Mouse (Mus musculus) heart, adult 8-10 months (tissue): ENCODE results near the gene Gm20388. TPM values are rescaled to one million over a fixed set of nuclear protein-coding genes. Genes with fewer than 3 reads are reported as not detected.
"Not testable (repeated sequence)": the region's sequence is repeated elsewhere in the genome, so short reads cannot be mapped to it uniquely, and the experiment has no call there.

Experiments used
- DNase-seq: peaks from one replicate; pipeline ENCODE4 v3.0.0; 2022; ENCODE audit warnings: low spot score
- total RNA-seq, 4 experiments: library from RNA; stranded (reverse); gene quantifications; 2 replicates each; pipeline ENCODE4 v1.2.4; 2022

Gene Gm20388
- total RNA-seq, 4 experiments from 2014 or later = 4.2 to 6.7 TPM; not detected in 2

DNA sequence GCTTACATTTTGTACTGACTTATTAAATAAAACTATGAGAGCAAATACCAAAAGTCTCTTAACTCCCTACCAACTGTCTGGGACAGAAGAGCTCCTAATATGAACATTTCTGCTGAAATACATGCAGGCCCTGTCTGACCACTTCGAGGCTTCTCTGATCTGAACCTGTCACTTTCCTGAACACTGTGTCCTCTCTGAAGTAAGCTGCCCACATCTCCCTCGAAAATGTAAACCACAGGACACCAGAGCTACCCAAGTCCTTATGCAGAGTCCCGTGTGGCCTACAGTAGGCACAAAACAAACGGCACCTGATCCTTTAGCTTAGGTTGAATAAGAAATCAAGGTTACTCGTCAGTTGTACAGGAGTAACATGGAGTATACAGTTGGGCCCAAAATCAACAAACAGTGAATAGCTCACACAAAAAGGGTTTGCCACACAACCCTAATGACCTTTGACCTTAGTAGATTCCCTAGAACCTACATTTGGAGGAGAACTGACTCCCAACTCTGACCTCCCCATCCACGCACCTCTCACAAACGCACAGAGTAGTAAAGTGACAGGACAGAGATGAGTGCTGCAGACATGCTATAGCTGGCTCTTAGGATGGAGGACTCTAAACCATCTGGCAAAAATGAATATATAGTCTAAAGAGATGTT is 3120.8 kb downstream of the Gm20388 start:
- DNase-seq = no peak

- no peak for DNase-seq
Measured at GRCm38 (mm10) chr8:123032730-123033129, 3122.1 kb downstream of the Gm20388 start.

DNA sequence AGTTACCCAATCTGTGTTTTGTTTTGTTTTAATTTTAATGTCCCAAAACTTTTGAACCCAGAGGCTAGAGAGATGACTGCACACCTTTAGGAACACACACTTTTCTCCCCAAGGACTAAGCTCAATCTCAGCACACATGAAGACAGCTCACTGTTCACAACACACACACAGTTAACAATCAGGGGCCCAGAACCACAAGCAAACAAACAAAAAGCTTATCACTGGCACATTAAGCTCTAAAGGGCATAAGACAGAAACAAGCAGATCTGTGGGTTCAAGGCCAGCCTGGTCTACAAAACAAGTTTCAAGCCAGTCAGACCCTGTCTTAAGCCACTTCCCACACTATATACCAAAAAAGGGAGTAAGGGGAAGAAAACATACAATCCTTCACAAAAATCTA is 3122.8 kb downstream of the Gm20388 start:
- no peak for DNase-seq

DNA sequence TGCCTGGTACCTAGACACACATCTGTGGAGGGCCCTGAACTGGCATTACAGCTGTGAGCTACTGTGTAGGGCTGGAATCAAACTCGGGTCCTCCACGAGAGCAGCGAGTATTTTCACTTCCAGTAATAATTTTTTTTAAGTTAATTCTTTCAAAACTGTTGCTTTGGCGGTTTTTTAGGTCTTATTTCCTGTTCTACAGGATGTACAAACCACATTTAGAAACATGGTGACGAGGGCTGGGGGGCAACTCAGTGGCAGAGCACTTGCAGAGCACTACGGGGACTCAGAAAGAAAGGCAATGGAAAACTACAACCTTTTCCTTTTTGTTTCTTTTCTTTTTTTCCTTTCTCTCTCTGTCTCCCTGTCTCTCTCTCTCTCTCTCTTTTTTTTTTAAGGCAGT is 3123.5 kb downstream of the Gm20388 start:
- DNase-seq = no peak

DNA sequence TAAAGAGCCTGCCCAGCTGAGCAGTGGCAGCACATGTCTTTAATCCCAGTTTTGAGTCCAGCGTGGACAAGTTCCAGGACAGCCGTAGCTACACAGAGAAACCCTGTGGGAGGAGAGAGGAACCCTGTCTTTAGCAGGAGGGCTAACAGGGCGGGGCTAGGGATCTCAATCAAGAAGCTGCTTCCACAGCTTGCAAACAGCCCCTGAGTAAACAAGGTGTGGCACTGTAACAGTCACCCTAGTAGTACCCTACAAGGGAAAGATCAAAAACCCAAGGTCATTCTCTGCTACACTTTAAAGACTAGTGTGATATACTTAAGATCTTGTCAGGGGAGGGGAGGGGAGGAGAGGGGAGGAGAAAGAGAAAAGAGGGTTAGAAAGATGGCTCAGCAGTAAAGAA is 3126.3 kb downstream of the Gm20388 start:
- no peak for DNase-seq

DNA sequence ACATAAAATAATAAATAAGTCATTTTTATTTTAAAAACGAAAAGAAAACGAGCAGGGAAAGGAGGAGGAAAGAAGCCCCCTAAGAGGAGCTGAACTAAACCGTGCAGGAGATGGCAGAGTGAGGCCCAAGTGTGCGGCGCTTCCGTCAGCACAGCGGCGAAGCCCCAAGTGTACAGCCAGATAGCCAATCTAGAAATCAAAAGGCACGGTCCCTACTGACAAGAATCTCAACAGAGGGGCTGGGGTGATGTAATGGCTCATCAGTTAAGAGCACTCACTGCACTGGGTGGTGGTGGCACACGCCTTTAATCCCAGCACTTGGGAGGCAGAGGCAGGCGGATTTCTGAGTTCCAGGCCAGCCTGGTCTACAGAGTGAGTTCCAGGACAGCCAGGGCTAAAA is 3126.8 kb downstream of the Gm20388 start:
- DNase-seq = no peak

DNA sequence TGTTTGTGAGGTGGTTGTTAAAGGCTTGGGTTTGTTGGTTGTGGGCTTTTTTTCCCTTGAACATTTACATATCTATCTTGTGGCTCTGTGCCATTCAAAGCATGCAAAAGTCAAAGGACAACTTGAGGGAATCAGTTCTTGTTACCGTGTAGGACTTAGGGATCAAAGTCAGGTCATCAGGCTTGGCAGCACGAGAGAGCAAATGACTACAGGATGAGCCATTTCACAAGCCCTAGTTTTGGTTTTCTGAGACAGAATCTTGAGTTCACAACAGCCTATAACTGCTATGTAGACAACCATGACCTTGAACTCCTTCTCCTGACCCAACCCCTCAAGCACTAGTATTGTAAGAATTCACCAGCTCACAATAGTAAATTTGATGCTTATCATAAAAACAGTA is 3127.7 kb downstream of the Gm20388 start:
- DNase-seq = no peak

GRCm38 (mm10) chr8:123039376-123040109 is 3128.9 kb downstream of the Gm20388 start:
- no peak for DNase-seq

DNA sequence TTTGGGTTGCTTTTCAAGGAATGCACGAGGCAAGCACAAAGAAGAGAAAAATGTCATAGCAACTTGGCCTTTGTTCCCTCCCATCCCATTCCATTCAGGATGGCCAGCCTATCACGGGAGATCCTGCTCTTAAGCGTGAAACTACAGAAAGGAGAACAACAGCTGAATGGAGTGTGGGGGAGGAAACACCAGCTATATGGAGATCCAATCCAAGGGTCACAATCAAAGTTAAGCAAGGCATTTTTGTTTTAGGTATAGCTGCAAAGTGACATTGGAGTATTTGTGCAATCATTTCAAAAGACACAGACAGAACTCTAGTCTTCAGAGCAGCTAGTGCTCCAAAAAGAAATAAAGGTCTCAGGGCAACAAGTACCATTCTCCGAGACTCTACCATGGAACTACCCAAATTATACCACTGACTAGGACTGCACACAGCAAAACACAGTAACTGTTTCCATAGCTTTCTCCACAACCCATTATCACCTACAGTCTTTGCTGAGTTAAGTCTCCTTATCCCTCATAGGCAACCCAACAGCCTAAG is 3129.5 kb downstream of the Gm20388 start:
- no peak for DNase-seq

DNA sequence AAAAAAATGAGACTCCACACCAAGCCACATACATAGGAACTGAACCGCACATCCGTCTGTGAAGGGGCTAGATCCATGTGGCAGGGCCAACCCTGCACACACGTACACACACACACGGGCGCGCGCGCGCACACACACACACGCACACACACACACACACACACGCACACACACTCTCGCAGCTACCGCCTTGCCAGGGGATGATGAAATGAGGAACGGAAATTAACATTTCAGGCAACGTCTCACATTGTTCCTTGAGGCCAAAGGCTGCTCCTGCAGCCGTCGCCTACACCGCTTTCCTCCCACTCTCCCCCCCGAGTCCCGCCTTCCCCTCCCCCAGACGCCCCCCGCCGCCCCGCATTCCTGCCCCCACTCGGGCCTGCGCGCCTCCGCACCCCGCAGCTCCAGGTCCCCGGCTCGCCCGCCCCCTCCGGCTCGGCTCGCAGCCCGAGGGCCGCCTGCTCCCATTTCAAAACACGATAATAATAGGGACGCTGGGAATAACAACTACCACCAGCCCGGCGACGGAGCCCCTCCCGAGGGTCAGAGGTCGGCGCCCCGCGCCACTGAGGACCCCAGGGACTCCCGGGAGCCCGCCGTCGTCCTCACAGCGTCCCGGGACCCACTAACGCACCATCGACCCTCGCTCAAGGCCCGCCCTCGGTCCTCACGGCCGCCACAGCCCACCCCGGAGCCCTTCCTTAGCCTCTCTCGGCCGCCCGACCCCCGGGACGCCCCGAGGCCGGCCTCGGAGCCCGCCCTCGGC is 3130.6 kb downstream of the Gm20388 start:
- DNase-seq = peak; percentile 63

- no peak for DNase-seq
Measured at GRCm38 (mm10) chr8:123041774-123042105, 3131.1 kb downstream of the Gm20388 start.

- DNase-seq = peak; percentile 100
Measured at GRCm38 (mm10) chr8:123042158-123042973, 3131.7 kb downstream of the Gm20388 start, which contains the start of gene Ankrd11. Gene Ankrd11, minus strand, starts transcription at chr8:123042277.

- no peak for DNase-seq
Measured at GRCm38 (mm10) chr8:123042974-123043625, 3132.5 kb downstream of the Gm20388 start.

GRCm38 (mm10) chr8:123043941-123044340 is 3133.3 kb downstream of the Gm20388 start:
- DNase-seq = no peak

DNA sequence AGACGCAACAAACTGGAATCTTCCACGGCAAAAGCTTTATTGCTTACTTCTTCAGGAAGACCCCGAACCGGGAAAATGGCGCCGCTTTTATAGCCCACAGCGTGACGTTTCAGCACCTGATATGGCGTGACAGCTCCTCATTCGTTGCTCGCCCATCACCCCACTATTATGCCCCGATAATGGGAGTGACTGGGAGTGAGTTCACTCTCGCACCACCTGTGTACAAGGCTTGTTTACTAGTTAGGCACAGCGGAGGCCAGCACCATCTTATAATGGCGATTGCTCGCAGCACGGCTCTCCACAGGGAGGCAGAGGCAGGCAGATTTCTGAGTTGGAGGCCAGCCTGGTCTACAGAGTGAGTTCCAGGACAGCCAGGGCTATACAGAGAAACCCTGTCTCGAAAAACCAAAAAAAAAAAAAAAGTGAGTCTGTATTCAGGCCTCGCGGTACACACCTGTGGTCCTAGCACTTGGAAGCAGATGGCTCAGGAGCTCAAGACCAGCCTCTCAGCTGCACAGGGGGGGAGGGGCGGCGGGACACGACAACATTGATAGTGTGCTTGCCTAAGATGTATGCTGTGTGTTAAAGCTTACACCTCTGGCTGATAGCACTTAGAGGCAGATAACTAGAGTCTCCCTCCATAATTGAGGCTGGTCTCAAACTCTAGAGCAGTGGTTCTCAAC is 3134.2 kb downstream of the Gm20388 start:
- not testable (repeated sequence) for DNase-seq

- no peak for DNase-seq
Measured at GRCm38 (mm10) chr8:123046706-123047105, 3136.1 kb downstream of the Gm20388 start.

GRCm38 (mm10) chr8:123047827-123048226 is 3137.2 kb downstream of the Gm20388 start:
- DNase-seq = no peak

DNA sequence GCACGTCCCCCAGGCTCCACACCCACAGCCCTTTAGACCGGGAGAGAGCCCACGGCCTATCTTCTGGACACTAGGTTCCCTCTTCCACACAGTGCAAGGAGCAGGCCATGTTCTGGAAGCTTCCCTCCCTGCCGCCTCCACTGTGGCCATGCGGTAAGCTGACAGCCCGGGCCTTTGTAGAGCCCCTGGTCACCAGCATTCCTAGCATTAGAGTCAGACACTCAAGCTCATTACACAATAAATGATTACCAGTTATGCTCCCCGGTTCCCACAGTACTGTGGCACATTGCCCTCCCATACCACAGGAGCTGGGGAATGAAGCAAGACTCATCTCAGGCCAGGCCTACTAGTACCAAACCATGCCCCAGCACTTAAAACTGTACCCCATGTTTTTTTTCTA is 3137.8 kb downstream of the Gm20388 start:
- no peak for DNase-seq

DNA sequence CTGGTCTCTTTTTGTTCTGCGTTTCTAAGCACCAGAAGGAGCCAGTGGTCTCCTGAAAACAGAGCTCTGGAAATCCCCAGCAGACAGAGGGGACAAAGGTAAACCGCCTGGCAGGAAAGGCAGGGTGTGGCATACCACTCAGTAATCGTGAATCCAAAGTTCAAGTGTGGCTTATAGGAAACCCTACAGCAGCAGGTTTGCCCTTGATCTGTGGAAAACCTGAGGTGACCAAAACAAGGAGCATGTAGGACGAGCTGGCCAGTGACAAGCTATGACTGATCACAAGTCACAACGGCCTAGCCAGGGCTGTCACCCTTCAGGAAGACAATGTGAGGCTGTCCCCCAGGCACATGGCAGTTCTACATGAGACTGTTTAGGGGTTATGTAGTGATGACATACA is 3140.8 kb downstream of the Gm20388 start:
- DNase-seq = no peak

DNA sequence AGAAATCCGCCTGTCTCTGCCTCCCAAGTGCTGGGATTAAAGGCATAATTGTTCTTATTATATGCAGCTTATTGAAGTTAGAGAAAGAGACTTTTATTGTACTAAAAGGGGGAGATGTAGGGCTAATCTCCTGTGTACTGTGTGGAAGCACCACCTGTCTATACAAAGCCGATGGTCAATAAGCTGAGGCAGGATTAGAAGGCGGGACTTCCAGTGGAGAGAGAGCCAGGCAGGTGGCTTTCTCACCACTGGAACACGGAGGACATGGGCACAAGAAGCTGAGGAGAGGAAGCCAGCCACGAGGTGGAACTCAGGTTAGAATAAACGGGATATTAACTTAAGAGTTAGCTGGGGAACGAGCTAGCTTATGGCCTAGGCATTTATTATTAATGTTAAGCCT is 3152.1 kb downstream of the Gm20388 start, which contains the start of gene Spg7:
Spg7 (plus strand) TSS at position 222 of the 400 bp plus-strand sequence.
- no peak for DNase-seq
